Mouse (Mus musculus) embryonic stem cell, embryonic (primary cell): ENCODE results near the gene Mcidas.

ENCODE experiments used
- CTCF ChIA-PET, 4 experiments: fragments of 300-600 bp in 2 of 4; fragments of 350-600 bp in 2 of 4; sonication (Branson Sonifier 250); formaldehyde crosslinking; loops; one replicate each; lab custom pipeline; 2022; ENCODE audit warnings: inconsistent platforms in 2 of 4; lab: Charles Lee
- POLR2A ChIA-PET, 4 experiments: fragments of 300-600 bp in 2 of 4; fragments of 350-600 bp in 2 of 4; sonication (Branson Sonifier 250); formaldehyde crosslinking; loops; one replicate each; lab custom pipeline; 2022; ENCODE audit warnings: antibody characterized with exemption in 4 of 4, inconsistent platforms in 1 of 4; lab: Charles Lee

Gene Mcidas

GRCm38 (mm10) chr13:112994191-112994590 lies 546 bp downstream of the Mcidas start:
- ChIA-PET POLR2A (interaction anchor here in 2 of 4 experiments (1.0 to 1.2 kb wide), 3 partner anchors 10 to 212 kb away, joined by 3 to 5 read pairs (median 3); partner anchors contain the start of genes Dhx29 (in 1 of the 2) and Mtrex (in 1 of the 2)), CTCF (interaction anchor here (0.7 to 2.7 kb wide), 11 partner anchors 8 to 320 kb away, joined by 3 to 11 read pairs (median 3); no protein-coding TSS in a partner anchor)

DNA sequence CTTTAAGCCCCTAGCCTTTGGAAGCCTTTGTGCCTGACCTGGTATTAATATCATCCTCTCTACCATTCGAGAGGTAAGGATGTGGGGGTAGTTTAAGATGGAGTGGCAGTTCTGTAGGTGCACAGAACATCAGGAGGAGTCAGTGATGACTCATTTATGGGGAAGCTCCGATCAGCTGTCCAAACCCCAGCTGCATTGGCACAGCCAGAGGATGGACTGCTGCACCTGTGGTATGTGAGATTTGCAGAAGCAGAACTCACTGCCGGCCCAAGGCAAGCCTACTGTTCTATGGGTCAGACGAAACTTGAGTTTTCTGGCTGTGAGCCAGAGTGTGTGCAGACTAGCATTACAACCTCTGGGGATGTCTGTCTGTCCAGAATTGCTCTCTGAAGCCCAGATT lies 2.8 kb downstream of the Mcidas start:
- ChIA-PET CTCF (interaction anchor here in 1 of 4 experiments (0.6 kb wide), 1 partner anchor 41 kb away, joined by 3 read pairs; no protein-coding TSS in a partner anchor), POLR2A (interaction anchor here in 2 of 4 experiments (1.4 to 2.7 kb wide), 2 partner anchors 8 to 29 kb away, joined by 3 to 18 read pairs; partner anchors contain the start of gene Ccno (in 1 of the 2))

DNA sequence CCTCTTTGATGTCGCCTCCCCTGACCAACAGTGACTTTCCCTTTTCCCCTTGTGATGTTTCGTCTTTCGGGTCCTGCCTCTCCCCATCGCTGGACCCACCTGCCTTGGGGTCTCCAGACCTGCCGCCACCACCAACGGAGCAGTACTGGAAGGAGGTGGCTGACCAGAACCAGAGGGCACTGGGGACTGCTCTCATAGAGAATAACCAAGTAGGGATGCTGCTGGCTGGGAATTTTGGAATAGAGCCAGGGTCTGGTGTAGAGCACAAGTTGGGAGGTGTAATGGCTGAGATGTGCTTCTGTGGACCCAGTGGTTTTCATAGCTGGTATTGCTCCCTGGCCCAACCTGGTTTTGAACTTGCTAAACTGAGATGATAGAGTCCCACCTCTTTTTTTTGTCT lies 3.7 kb downstream of the Mcidas start:
- POLR2A ChIA-PET, result interaction anchor here in 2 of 4 experiments (1.0 to 2.7 kb wide), 3 partner anchors 8 to 10 kb away, joined by 3 to 18 read pairs (median 10); partner anchors contain the start of gene Ccno (in 1 of the 2)
- CTCF ChIA-PET, result no interaction called here

GRCm38 (mm10) chr13:112998427-112999201 lies 5.0 kb downstream of the Mcidas start:
- CTCF ChIA-PET, result interaction anchor here (0.7 to 1.6 kb wide), 8 partner anchors 9 to 466 kb away, joined by 3 to 7 read pairs (median 5); partner anchors contain the start of gene Ccno (in 1 of the 4)
- POLR2A ChIA-PET, result interaction anchor here (0.6 to 2.7 kb wide), 8 partner anchors 8 to 325 kb away, joined by 3 to 18 read pairs (median 4); partner anchors contain the start of gene Ccno (in 3 of the 4)

GRCm38 (mm10) chr13:113000090-113000489 lies 6.4 kb downstream of the Mcidas start:
- CTCF ChIA-PET, result no interaction called here
- POLR2A ChIA-PET, result interaction anchor here in 1 of 4 experiments (1.9 kb wide), 1 partner anchor 10 kb away, joined by 6 read pairs; no protein-coding TSS in a partner anchor

DNA sequence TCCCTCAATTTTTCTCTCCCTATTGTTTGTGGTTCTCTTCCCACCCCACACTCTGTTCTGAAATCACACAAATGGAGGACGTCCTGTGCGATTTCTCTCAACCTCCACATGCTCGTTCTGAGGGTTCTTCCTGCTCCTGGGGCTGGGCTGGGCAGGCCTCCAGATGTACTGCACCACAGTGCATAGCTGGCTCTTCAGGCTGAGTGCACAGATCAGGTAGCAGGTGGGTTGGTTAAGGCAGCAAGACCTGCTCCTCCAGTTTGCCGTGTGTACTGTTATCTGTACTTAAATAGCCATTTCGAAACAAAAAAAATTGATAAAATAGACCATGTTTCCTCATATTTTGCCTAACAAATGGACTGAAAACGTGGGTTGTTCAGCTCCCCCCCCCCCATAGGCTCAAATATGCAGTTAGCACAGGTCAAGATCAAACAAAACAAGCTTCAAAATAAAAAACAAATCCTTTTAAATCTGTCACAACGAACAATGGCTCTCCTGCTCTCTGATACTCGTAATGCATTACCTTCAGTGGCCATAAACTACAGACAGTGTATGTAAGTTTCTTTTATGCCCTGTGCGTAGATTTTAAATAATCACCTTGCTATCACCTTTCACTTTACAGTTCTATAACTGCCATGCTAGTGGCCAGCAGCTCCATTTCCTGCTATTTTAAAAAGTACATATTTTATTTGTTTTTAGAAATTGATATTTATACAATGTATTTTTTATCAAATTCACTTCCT lies 7.1 kb downstream of the Mcidas start:
- CTCF ChIA-PET, result interaction anchor here in 3 of 4 experiments (0.6 to 0.7 kb wide), 3 partner anchors 23 to 148 kb away, joined by 3 to 4 read pairs (median 3); partner anchors contain the start of gene Gpx8 (in 1 of the 3)
- POLR2A ChIA-PET, result interaction anchor here in 1 of 4 experiments (0.8 to 1.9 kb wide), 3 partner anchors 11 to 253 kb away, joined by 3 to 6 read pairs (median 4); no protein-coding TSS in a partner anchor

- CTCF ChIA-PET, result interaction anchor here in 1 of 4 experiments (0.5 to 1.0 kb wide), 2 partner anchors 24 to 33 kb away, joined by 5 to 6 read pairs; partner anchors contain the start of gene Gpx8
Observed at GRCm38 (mm10) chr13:113012683-113013082, 19.0 kb downstream of the Mcidas start.

GRCm38 (mm10) chr13:113013174-113013953 lies 19.7 kb downstream of the Mcidas start:
- CTCF ChIA-PET, result interaction anchor here in 1 of 4 experiments (1.0 kb wide), 1 partner anchor 23 kb away, joined by 5 read pairs; no protein-coding TSS in a partner anchor
- POLR2A ChIA-PET, result interaction anchor here in 2 of 4 experiments (0.6 to 1.6 kb wide), 3 partner anchors 12 to 190 kb away, joined by 3 to 4 read pairs (median 3); no protein-coding TSS in a partner anchor

More at GRCm38 (mm10) chr13:113012683-113013082, 19.0 kb downstream of the Mcidas start:
- POLR2A ChIA-PET, result interaction anchor here in 1 of 4 experiments (1.6 kb wide), 1 partner anchor 11 kb away, joined by 4 read pairs; no protein-coding TSS in a partner anchor

DNA sequence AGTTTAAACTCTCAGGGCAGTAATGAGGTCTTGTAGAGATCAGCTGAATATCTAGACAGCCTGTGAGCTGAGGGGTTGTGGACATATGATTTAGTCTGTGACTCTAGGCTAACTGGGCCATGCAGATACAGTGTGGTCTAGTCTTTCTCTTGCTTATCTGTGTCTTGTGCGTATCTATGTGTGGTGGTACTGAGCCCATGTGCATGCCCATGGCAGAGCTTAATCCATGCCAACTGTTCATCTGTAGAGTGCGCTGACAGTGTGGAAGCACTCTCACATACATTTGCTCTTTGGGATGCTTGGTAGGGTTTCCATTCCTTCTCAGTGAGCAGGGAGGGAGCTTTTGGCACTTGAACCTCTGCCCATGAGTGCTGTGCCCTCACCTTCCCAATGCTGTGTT lies 27.9 kb downstream of the Mcidas start:
- ChIA-PET CTCF (interaction anchor here in 1 of 4 experiments (0.7 kb wide), 1 partner anchor 15 kb away, joined by 3 read pairs; no protein-coding TSS in a partner anchor), POLR2A (interaction anchor here in 3 of 4 experiments (0.6 to 1.1 kb wide), 5 partner anchors 11 to 975 kb away, joined by 3 to 10 read pairs (median 3); partner anchors contain the start of gene Il6st (in 1 of the 3))

DNA sequence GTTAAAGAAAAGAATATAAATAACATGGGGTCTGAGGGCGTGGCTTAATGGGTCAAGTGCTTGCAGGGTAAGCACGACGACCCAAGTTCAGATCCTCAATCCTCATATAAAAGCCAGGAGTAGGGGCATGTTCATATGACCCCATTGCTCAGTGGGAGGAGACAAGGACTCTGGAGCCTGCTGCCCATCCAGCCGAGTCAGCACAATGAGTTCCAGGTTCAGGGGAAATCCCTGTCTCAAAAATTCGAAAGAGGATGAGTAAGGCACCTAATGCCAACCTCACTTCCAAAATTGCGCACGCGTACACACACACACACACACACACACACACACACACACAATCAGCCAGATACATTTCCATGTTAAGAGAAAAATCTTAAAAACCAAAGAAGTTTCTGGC lies 28.8 kb downstream of the Mcidas start:
- ChIA-PET POLR2A (no interaction called here), CTCF (interaction anchor here in 1 of 4 experiments (1.0 kb wide), 1 partner anchor 29 kb away, joined by 3 read pairs; the partner anchor contains the start of gene Mcidas)

DNA sequence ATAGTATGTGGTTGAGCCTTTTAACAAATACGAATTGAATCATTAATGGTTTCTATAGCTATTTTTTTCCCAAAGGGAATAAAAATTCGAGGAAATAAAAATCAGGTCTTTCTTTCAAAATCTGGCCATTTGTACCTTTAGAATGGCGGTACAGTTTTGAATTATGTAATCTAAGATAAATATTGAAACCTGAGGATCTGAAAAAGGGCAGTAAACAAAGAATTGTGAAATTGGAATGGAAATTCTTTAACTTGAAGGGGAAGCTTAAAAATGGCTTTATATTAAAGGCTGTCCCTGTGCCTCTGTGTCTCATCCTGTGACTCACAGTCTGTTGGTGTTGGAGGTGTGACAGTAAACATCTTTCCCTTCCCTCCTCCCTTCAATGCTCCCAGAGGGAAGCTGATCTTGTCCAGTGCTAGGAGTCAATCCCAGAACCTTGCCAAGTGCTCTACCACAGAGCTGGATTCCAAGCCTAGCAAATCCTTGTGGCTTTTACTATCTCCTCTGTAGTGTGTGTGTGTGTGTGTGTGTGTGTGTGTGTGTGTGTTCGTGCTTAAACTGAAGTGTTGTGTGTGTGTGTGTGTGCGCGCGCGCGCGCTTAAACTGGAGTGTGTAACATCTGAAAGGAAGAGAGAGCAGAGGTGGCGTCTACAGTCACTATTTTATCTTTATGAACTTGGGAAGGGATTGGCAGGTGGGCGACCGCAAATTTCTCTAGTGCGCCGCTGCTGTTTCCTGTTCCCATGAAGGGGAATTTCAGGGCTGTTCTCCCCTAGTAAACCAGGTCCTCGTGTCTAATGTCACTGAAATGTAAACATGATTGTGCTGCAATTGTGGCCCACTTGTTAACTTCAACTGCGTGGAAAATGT lies 29.9 kb downstream of the Mcidas start:
- POLR2A ChIA-PET, result no interaction called here

DNA sequence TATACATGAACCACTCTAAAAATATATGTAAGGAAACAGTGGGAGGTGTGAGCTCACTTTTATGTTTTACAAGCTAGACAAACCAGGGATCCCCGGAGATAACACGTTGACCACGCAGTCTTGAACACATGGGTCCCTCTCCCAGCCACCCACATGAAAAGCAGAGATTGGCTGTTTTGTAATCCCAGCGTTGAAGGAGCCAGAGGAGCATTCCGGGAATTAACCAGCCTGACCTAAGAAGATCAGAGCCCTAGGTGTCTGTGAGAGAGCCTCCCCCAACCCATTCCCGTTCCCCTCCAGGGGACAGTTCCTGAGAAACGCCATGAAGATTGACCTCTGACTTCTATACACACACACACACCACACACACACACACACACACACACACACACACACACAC lies 37.7 kb downstream of the Mcidas start:
- ChIA-PET CTCF (interaction anchor here (0.5 to 1.5 kb wide), 7 partner anchors 15 to 522 kb away, joined by 3 to 11 read pairs (median 4); partner anchors contain the start of gene Gpx8 (in 1 of the 4)), POLR2A (interaction anchor here in 3 of 4 experiments (0.7 to 1.9 kb wide), 9 partner anchors 10 to 226 kb away, joined by 3 to 8 read pairs (median 3); partner anchors contain the start of genes Ccno (in 1 of the 3) and Dhx29 (in 1 of the 3))

More for the DNA sequence above, 29.9 kb downstream of the Mcidas start:
- CTCF ChIA-PET, result interaction anchor here in 3 of 4 experiments (0.6 to 1.0 kb wide), 3 partner anchors 22 to 241 kb away, joined by 3 read pairs; partner anchors contain the start of gene Mcidas (in 1 of the 3)

DNA sequence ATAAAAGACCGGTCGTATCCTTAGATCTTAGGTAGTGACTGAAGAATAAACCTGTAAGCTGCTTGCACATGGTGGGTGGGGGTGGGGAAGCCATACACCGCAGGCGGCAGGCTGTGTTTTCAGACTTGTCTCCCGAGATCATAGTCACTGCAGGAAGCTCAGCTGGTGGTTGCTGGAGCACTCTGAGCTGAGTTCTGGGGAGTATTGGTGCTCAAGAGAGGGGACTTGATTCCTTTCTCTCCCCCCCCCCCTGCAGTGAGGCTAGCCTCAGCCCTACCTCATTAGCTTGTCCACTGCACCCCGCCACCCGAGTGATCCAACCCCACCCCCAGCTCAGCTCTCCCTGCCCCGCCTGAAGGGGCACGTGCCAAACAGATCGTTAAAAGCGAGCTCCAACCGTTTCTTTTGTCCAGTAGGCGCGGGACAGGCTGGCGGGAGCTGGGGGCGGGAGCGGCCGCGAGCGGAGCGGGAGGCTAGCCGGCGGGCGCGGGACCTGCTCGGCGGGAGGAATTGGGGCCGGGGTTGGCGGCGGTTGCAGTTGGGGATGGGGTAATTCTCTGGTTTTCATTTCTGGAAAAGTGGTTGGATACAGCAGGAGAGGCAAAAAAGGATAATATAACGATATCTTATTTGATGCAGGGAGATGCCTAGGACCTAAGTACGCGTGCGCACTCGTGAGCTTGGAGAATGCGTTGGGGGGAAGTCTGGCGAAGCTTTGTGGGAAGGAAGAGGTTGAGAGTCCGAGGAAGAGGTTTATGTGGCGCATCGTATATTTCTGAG lies 38.3 kb downstream of the Mcidas start:
- CTCF ChIA-PET, result interaction anchor here (0.5 to 1.5 kb wide), 9 partner anchors 14 to 522 kb away, joined by 3 to 11 read pairs (median 4); partner anchors contain the start of gene Gpx8 (in 1 of the 4)
- POLR2A ChIA-PET, result interaction anchor here (0.7 to 1.9 kb wide), 12 partner anchors 9 to 576 kb away, joined by 3 to 8 read pairs (median 3); partner anchors contain the start of genes Ccno (in 1 of the 4) and Dhx29 (in 1 of the 4)

- ChIA-PET CTCF (interaction anchor here in 3 of 4 experiments (0.9 to 1.5 kb wide), 4 partner anchors 38 to 232 kb away, joined by 3 to 5 read pairs (median 4); no protein-coding TSS in a partner anchor), POLR2A (interaction anchor here in 2 of 4 experiments (1.0 to 1.9 kb wide), 6 partner anchors 8 to 105 kb away, joined by 3 to 8 read pairs (median 4); partner anchors contain the start of genes Ccno (in 1 of the 2) and Dhx29 (in 1 of the 2))
Observed at GRCm38 (mm10) chr13:113032831-113033230, 39.2 kb downstream of the Mcidas start.
